Mouse (Mus musculus) right cerebral cortex, adult 2 months (tissue): ENCODE data around the gene Sema4a.
"Not testable (repeated sequence)": the region's sequence is repeated elsewhere in the genome, so short reads cannot be mapped to it uniquely, and the experiment has no call there.

Experiments used
- DNase-seq, 2 experiments: peaks; one replicate each; pipeline ENCODE4 v3.0.0; 2021 to 2022; ENCODE audit warnings: low spot score in 2 of 2

Sema4a gene

GRCm38 (mm10) chr3:88428639-88429038 lies 32.3 kb downstream of the Sema4a start:
- not testable (repeated sequence) for DNase-seq

GRCm38 (mm10) chr3:88427342-88427905 lies 33.6 kb downstream of the Sema4a start:
- DNase-seq: no peak

GRCm38 (mm10) chr3:88425708-88426420 lies 35.1 kb downstream of the Sema4a start:
- DNase-seq: no peak

- no peak for DNase-seq
These were observed 35.7 kb downstream of the Sema4a start for GRCm38 (mm10) chr3:88425330-88425689.

- peak; percentile 96 to 97 for DNase-seq
These were observed 36.2 kb downstream of the Sema4a start, which contains the start of gene Slc25a44 for GRCm38 (mm10) chr3:88424605-88425329. Slc25a44 (minus strand) TSS chr3:88425139.

- DNase-seq: peak in 1 of 2 experiments; percentile 34
These were observed 38.8 kb downstream of the Sema4a start for GRCm38 (mm10) chr3:88422020-88422720.

- no peak for DNase-seq
These were observed 40.2 kb downstream of the Sema4a start for GRCm38 (mm10) chr3:88420771-88421170.

- DNase-seq: no peak
These were observed 43.0 kb downstream of the Sema4a start for GRCm38 (mm10) chr3:88418016-88418415.

GRCm38 (mm10) chr3:88415668-88416067 lies 45.3 kb downstream of the Sema4a start:
- no peak for DNase-seq

- no peak for DNase-seq
These were observed 48.3 kb downstream of the Sema4a start for GRCm38 (mm10) chr3:88412636-88413035.

- DNase-seq: no peak
These were observed 49.3 kb downstream of the Sema4a start for GRCm38 (mm10) chr3:88411681-88412080.

- no peak for DNase-seq
These were observed 50.3 kb downstream of the Sema4a start for GRCm38 (mm10) chr3:88410645-88411031.

GRCm38 (mm10) chr3:88409741-88410644 lies 51.0 kb downstream of the Sema4a start, which contains the start of gene Pmf1:
Pmf1 (minus strand) TSS chr3:88410331.
- peak; percentile 85 to 89 for DNase-seq

- no peak for DNase-seq
These were observed 52.0 kb downstream of the Sema4a start for GRCm38 (mm10) chr3:88408953-88409352.

GRCm38 (mm10) chr3:88407529-88407928 lies 53.5 kb downstream of the Sema4a start:
- DNase-seq: no peak

GRCm38 (mm10) chr3:88407090-88407489 lies 53.9 kb downstream of the Sema4a start:
- DNase-seq: peak; percentile 75 to 77

GRCm38 (mm10) chr3:88403522-88404230 lies 57.3 kb downstream of the Sema4a start:
- DNase-seq: no peak

- no peak for DNase-seq
These were observed 62.3 kb downstream of the Sema4a start for GRCm38 (mm10) chr3:88398666-88399065.

GRCm38 (mm10) chr3:88395742-88396141 lies 65.2 kb downstream of the Sema4a start:
- DNase-seq: no peak

GRCm38 (mm10) chr3:88395288-88395687 lies 65.7 kb downstream of the Sema4a start:
- no peak for DNase-seq
